Mouse (Mus musculus): ENCODE data around the gene Tead4. TPM values are rescaled to one million over a fixed set of nuclear protein-coding genes. Genes with fewer than 3 reads are reported as not detected.

The Tead4 gene
- total and polyA plus RNA-seq, 3 experiments, result 0.98 to 3.7 (median 3.3) TPM

GRCm38 (mm10) chr6:128232216-128232615 is 68.4 kb downstream of the Tead4 start:
- TF ChIP-seq CTCF (IDR thresholded peaks at IDR 0.05) (no peak), POLR2A (IDR thresholded peaks at IDR 0.05; ENCODE audit: insufficient read depth, low read depth, low read length) (no peak), EP300 (IDR thresholded peaks at IDR 0.05; ENCODE audit: insufficient read depth, low read depth, low read length) (no peak)
- Histone ChIP-seq H3K36me3 (ENCODE audit: control insufficient read depth, insufficient read depth, low read length) (no peaks in the 10 kb centered on the region), H3K27ac (no peak overlapping the region), H3K9ac (ENCODE audit: low read depth, low read length) (no peak overlapping the region), H3K27me3 (ENCODE audit: control insufficient read depth, insufficient read depth, low read length) (no peaks in the 10 kb centered on the region), H3K4me3 (no peak overlapping the region), H3K4me1 (ENCODE audit: control insufficient read depth, insufficient read depth, low read length) (no peaks in the 10 kb centered on the region), H3K79me2 (replicated peaks; ENCODE audit: control insufficient read depth, insufficient read depth, low read length) (no peaks in the 10 kb centered on the region)
- intact Hi-C loops (cut with DNase I), result loop anchor here (10.0 kb wide), 1 partner anchor 183 kb away; no protein-coding TSS in a partner anchor
- DNase-seq, result no peak
- 67% methylated on average over 7 of the region's 7 CpGs for WGBS

- Histone ChIP-seq H3K79me2 (replicated peaks; ENCODE audit: control insufficient read depth, insufficient read depth, low read length) (no peaks in the 10 kb centered on the region), H3K9ac (ENCODE audit: low read depth, low read length) (no peak overlapping the region), H3K4me1 (ENCODE audit: control insufficient read depth, insufficient read depth, low read length) (no peaks in the 10 kb centered on the region), H3K27me3 (ENCODE audit: control insufficient read depth, insufficient read depth, low read length) (no peaks in the 10 kb centered on the region), H3K4me3 (no peak overlapping the region), H3K27ac (no peak overlapping the region), H3K36me3 (ENCODE audit: control insufficient read depth, insufficient read depth, low read length) (no peaks in the 10 kb centered on the region)
- TF ChIP-seq EP300 (IDR thresholded peaks at IDR 0.05; ENCODE audit: insufficient read depth, low read depth, low read length), result no peak
- TF ChIP-seq POLR2A (IDR thresholded peaks at IDR 0.05; ENCODE audit: insufficient read depth, low read depth, low read length), result no peak
- no peak for TF ChIP-seq CTCF (IDR thresholded peaks at IDR 0.05)
- 82% methylated on average over 3 of the region's 3 CpGs for WGBS
- intact Hi-C loops (cut with DNase I), result loop anchor here (10.0 kb wide), 1 partner anchor 183 kb away; no protein-coding TSS in a partner anchor
- no peak for DNase-seq
These were observed 68.9 kb downstream of the Tead4 start for GRCm38 (mm10) chr6:128231741-128232140.

GRCm38 (mm10) chr6:128227438-128228017 is 73.1 kb downstream of the Tead4 start:
- Histone ChIP-seq H3K4me3 (no peak overlapping the region), H3K27me3 (ENCODE audit: control insufficient read depth, insufficient read depth, low read length) (no peaks in the 10 kb centered on the region), H3K4me1 (ENCODE audit: control insufficient read depth, insufficient read depth, low read length) (no peaks in the 10 kb centered on the region), H3K36me3 (ENCODE audit: control insufficient read depth, insufficient read depth, low read length) (no peaks in the 10 kb centered on the region), H3K9ac (ENCODE audit: low read depth, low read length) (no peak overlapping the region), H3K27ac (no peak overlapping the region), H3K79me2 (replicated peaks; ENCODE audit: control insufficient read depth, insufficient read depth, low read length) (no peaks in the 10 kb centered on the region)
- TF ChIP-seq CTCF (IDR thresholded peaks at IDR 0.05) (peak; percentile 48), EP300 (IDR thresholded peaks at IDR 0.05; ENCODE audit: insufficient read depth, low read depth, low read length) (no peak), POLR2A (IDR thresholded peaks at IDR 0.05; ENCODE audit: insufficient read depth, low read depth, low read length) (no peak)
- 45% methylated on average over 8 of the region's 8 CpGs for WGBS
- intact Hi-C loops (cut with DNase I), result loop anchor here (10.0 kb wide), 1 partner anchor 257 kb away; no protein-coding TSS in a partner anchor
- DNase-seq, result no peak

GRCm38 (mm10) chr6:128226941-128227340 is 73.7 kb downstream of the Tead4 start:
- Histone ChIP-seq H3K36me3 (ENCODE audit: control insufficient read depth, insufficient read depth, low read length) (no peaks in the 10 kb centered on the region), H3K27ac (no peak overlapping the region), H3K27me3 (ENCODE audit: control insufficient read depth, insufficient read depth, low read length) (no peaks in the 10 kb centered on the region), H3K9ac (ENCODE audit: low read depth, low read length) (no peak overlapping the region), H3K4me1 (ENCODE audit: control insufficient read depth, insufficient read depth, low read length) (no peaks in the 10 kb centered on the region), H3K4me3 (no peak overlapping the region), H3K79me2 (replicated peaks; ENCODE audit: control insufficient read depth, insufficient read depth, low read length) (no peaks in the 10 kb centered on the region)
- TF ChIP-seq EP300 (IDR thresholded peaks at IDR 0.05; ENCODE audit: insufficient read depth, low read depth, low read length) (no peak), CTCF (IDR thresholded peaks at IDR 0.05) (no peak), POLR2A (IDR thresholded peaks at IDR 0.05; ENCODE audit: insufficient read depth, low read depth, low read length) (no peak)
- no peak for DNase-seq
- WGBS, result 84% methylated on average over 3 of the region's 3 CpGs
- intact Hi-C loops (cut with DNase I), result loop anchor here (10.0 kb wide), 1 partner anchor 258 kb away; no protein-coding TSS in a partner anchor

- H3K36me3 ChIP-seq (ENCODE audit: control insufficient read depth, insufficient read depth, low read length), result no peaks in the 10 kb centered on the region
- WGBS, result 85% methylated on average over 1 of the region's 1 CpGs
- intact Hi-C loops (cut with DNase I), result loop anchor here (10.0 kb wide), 1 partner anchor 259 kb away; no protein-coding TSS in a partner anchor
- no peaks in the 10 kb centered on the region for H3K79me2 ChIP-seq (replicated peaks; ENCODE audit: control insufficient read depth, insufficient read depth, low read length)
- H3K9ac ChIP-seq (ENCODE audit: low read depth, low read length), result no peak overlapping the region
- no peak overlapping the region for H3K4me3 ChIP-seq
- H3K27ac ChIP-seq, result no peak overlapping the region
- H3K27me3 ChIP-seq (ENCODE audit: control insufficient read depth, insufficient read depth, low read length), result no peaks in the 10 kb centered on the region
- DNase-seq, result no peak
- TF ChIP-seq EP300 (IDR thresholded peaks at IDR 0.05; ENCODE audit: insufficient read depth, low read depth, low read length), result no peak
- TF ChIP-seq CTCF (IDR thresholded peaks at IDR 0.05), result no peak
- TF ChIP-seq POLR2A (IDR thresholded peaks at IDR 0.05; ENCODE audit: insufficient read depth, low read depth, low read length), result no peak
- no peaks in the 10 kb centered on the region for H3K4me1 ChIP-seq (ENCODE audit: control insufficient read depth, insufficient read depth, low read length)
These were observed 74.8 kb downstream of the Tead4 start for GRCm38 (mm10) chr6:128225846-128226176.

GRCm38 (mm10) chr6:128225009-128225845 is 75.4 kb downstream of the Tead4 start:
- Histone ChIP-seq H3K27me3 (ENCODE audit: control insufficient read depth, insufficient read depth, low read length) (no peaks in the 10 kb centered on the region), H3K36me3 (ENCODE audit: control insufficient read depth, insufficient read depth, low read length) (no peaks in the 10 kb centered on the region), H3K9ac (ENCODE audit: low read depth, low read length) (no peak overlapping the region), H3K4me1 (ENCODE audit: control insufficient read depth, insufficient read depth, low read length) (no peaks in the 10 kb centered on the region), H3K4me3 (no peak overlapping the region), H3K79me2 (replicated peaks; ENCODE audit: control insufficient read depth, insufficient read depth, low read length) (no peaks in the 10 kb centered on the region), H3K27ac (no peak overlapping the region)
- DNase-seq, result no peak
- no peak for TF ChIP-seq CTCF (IDR thresholded peaks at IDR 0.05)
- TF ChIP-seq POLR2A (IDR thresholded peaks at IDR 0.05; ENCODE audit: insufficient read depth, low read depth, low read length), result no peak
- no peak for TF ChIP-seq EP300 (IDR thresholded peaks at IDR 0.05; ENCODE audit: insufficient read depth, low read depth, low read length)
- intact Hi-C loops (cut with DNase I), result loop anchor here (10.0 kb wide), 1 partner anchor 260 kb away; no protein-coding TSS in a partner anchor
- WGBS, result 83% methylated on average over 4 of the region's 4 CpGs
